Mouse (Mus musculus) neural tube, embryonic 15.5 days (tissue): ENCODE results near the gene Bsph2. TPM values are rescaled to one million over a fixed set of nuclear protein-coding genes. Genes with fewer than 3 reads are reported as not detected.

ENCODE experiments used
- ATAC-seq: fragments of 200-750 bp; cut with Nextera tagmentation; 2 replicates; pipeline ENCODE4 v1.8.0; 2017; ENCODE audit warnings: mild to moderate bottlenecking, moderate TSS enrichment, moderate library complexity; ENCODE audit not compliant: low FRiP score
- H3K27ac ChIP-seq: fragments of 300-500 bp; sonication (generic); replicated peaks from 2 replicates; pipeline ENCODE4 v1.5.1; 2015; ENCODE audit warnings: mild to moderate bottlenecking, inconsistent platforms
- H3K27me3 ChIP-seq: fragments of 300-500 bp; sonication (generic); replicated peaks from 2 replicates; pipeline ENCODE4 v1.6.1; 2015; ENCODE audit warnings: inconsistent platforms
- H3K36me3 ChIP-seq: fragments of 300-500 bp; sonication (generic); 2 replicates; pipeline ENCODE4 v1.6.1; 2015; ENCODE audit warnings: inconsistent platforms
- H3K4me1 ChIP-seq: fragments of 300-500 bp; sonication (generic); 2 replicates; pipeline ENCODE4 v1.6.1; 2015; ENCODE audit warnings: inconsistent platforms
- H3K4me2 ChIP-seq: fragments of 300-500 bp; sonication (generic); 2 replicates; pipeline ENCODE4 v1.6.1; 2015; ENCODE audit warnings: inconsistent platforms, mild to moderate bottlenecking, moderate library complexity
- H3K4me3 ChIP-seq: fragments of 300-500 bp; sonication (generic); replicated peaks from 2 replicates; pipeline ENCODE4 v1.5.1; 2015; ENCODE audit warnings: mild to moderate bottlenecking, inconsistent platforms
- H3K9ac ChIP-seq: fragments of 300-500 bp; sonication (generic); replicated peaks from 2 replicates; pipeline ENCODE4 v1.6.1; 2015; ENCODE audit warnings: mild to moderate bottlenecking, inconsistent platforms
- H3K9me3 ChIP-seq: fragments of 300-500 bp; sonication (generic); replicated peaks from 2 replicates; pipeline ENCODE4 v1.6.1; 2016; ENCODE audit warnings: inconsistent platforms
- WGBS: fragments of 180-500 bp; shearing (Covaris S2); methylation state at CpG from one replicate; pipeline ENCODE4 v1.1.7; 2015; ENCODE audit warnings: mixed read lengths; 5-methylcytosine and 5-hydroxymethylcytosine counted together
- polyA plus RNA-seq: library from polyadenylated mRNA; unstranded; fragments of >200 nt; fragmentation: Nextera tagmentation; extraction: Ambion mirVana; gene quantifications from 2 replicates; pipeline ENCODE4 v1.2.1, GENCODE M21; 2015

The Bsph2 gene
- not detected in 2 replicates for polyA plus RNA-seq

DNA sequence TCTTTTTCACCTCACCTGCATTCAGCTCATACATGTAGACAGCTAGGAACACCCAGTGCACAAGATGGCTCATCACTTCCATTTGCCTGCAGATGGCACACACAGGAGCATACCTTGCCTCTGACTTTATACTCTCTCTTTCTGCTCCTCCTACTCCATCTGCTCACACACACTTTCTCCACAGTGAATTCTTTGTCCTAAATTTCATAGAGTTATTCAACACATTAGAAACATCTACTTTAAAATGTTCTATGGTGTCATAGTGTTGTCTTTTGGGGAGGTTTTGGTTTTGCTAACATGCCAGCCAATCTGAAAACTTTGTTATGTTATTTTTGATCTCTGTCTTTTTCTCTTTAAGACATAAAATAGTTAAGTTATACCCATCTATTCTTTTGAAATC lies at the start of gene Bsph2:
Gene Bsph2 (minus strand): TSS at position 101 of the 400 bp plus-strand sequence.
- Histone ChIP-seq H3K4me2 (no peak within 1 kb of the TSS), H3K36me3 (no peaks in the 10 kb centered on the region), H3K27ac (no peak within 1 kb of the TSS), H3K9ac (no peak within 1 kb of the TSS), H3K27me3 (no peaks in the 10 kb centered on the region), H3K4me1 (no peaks in the 10 kb centered on the region), H3K4me3 (no peak within 1 kb of the TSS), H3K9me3 (0 out of 2 replicates have a peak, but pooled peaks cover 10% of the 10 kb centered on the region)
- no peak for ATAC-seq

- 75% methylated on average over 1 of the region's 1 CpGs for WGBS
- Histone ChIP-seq H3K4me1 (no peaks in the 10 kb centered on the region), H3K27me3 (no peaks in the 10 kb centered on the region), H3K9me3 (0 out of 2 replicates have a peak, but pooled peaks cover 4% of the 10 kb centered on the region), H3K36me3 (no peaks in the 10 kb centered on the region), H3K4me3 (no peak overlapping the region), H3K9ac (no peak overlapping the region), H3K4me2 (no peak overlapping the region), H3K27ac (no peak overlapping the region)
- no peak for ATAC-seq
Observed at GRCm38 (mm10) chr7:13511539-13511938, 59.3 kb downstream of the Bsph2 start.

Other genes starting within 250 kb of the Bsph2 start
- 0.69 and 0.72 TPM in 2 replicates for gene Pla2g4c, start 246.4 kb downstream of the Bsph2 start, polyA plus RNA-seq
- gene Cabp5, start 172.9 kb downstream of the Bsph2 start, polyA plus RNA-seq: 0.18 TPM in 1 of 2 replicates, not detected in the other
- not detected in 2 replicates for gene Bsph1, start 120.2 kb downstream of the Bsph2 start, polyA plus RNA-seq
- not detected in 2 replicates for gene Sult2a5, start 52.9 kb upstream of the Bsph2 start, polyA plus RNA-seq
- gene Sult2a2, start 162.4 kb upstream of the Bsph2 start, polyA plus RNA-seq: not detected in 2 replicates